Mouse (Mus musculus) heart, adult 18-20 months (tissue): ENCODE data around the gene Gfpt2. TPM values are rescaled to one million over a fixed set of nuclear protein-coding genes. Genes with fewer than 3 reads are reported as not detected.
"Not testable (repeated sequence)": the region's sequence is repeated elsewhere in the genome, so short reads cannot be mapped to it uniquely, and the experiment has no call there.

Experiments used
- DNase-seq, 2 experiments: peaks; one replicate each; pipeline ENCODE4 v3.0.0; 2021 to 2022; ENCODE audit warnings: mixed read lengths in 1 of 2
- total RNA-seq, 2 experiments: library from RNA; stranded (reverse); gene quantifications; 2 replicates each; pipeline ENCODE4 v1.2.3; 2021

Gfpt2 gene
- total RNA-seq, 2 experiments from 2014 or later, result 8.7 to 9.3 TPM

GRCm38 (mm10) chr11:49793131-49793530 lies 847 bp upstream of the Gfpt2 start:
- peak; percentile 64 to 73 for DNase-seq

GRCm38 (mm10) chr11:49794342-49795144 lies 565 bp downstream of the Gfpt2 start:
- DNase-seq, result peak; percentile 61 to 64

DNA sequence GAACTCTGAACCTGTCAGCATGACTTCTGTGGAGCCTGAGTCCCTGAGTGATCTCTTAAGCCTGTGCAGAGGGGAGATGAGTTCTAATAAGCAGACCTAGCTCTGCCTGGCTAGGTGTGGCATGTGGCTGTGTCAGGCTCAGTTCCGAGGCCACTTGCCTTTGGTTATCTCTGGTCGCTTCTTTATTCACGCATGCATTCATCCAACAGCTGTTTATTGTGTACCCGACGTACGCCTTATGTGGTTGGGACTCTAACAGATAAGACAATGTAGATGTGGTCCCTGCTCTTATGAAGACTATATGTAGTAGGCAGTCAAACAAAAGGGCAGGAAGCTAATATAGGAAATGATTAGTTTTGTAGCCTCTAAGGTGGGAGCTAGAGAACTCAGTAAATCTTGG lies 5.0 kb downstream of the Gfpt2 start:
- no peak for DNase-seq

DNA sequence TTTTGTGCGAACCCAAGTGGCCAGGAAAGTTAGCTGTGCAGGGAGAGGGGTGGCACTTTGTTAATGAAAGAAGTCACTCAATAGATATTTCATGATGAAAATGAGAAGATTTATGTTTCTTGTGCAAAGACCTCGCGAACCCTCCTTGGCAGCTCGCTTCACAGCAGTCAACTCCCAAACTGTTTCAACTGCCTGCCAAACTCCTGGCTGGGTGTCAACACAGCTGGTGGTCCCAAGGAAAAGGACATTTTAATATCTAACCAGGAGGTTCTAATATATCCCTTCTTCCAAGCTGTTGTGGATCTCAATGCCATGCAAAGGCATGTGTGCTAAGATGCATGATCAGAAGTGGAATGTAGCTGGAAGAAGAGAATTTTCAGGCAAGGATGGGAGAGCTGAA lies 7.5 kb downstream of the Gfpt2 start:
- DNase-seq, result no peak

GRCm38 (mm10) chr11:49803801-49804200 lies 9.8 kb downstream of the Gfpt2 start:
- no peak for DNase-seq

- DNase-seq, result no peak
Measured at GRCm38 (mm10) chr11:49806218-49806617, 12.2 kb downstream of the Gfpt2 start.

- no peak for DNase-seq
Measured at GRCm38 (mm10) chr11:49808946-49809345, 15.0 kb downstream of the Gfpt2 start.

DNA sequence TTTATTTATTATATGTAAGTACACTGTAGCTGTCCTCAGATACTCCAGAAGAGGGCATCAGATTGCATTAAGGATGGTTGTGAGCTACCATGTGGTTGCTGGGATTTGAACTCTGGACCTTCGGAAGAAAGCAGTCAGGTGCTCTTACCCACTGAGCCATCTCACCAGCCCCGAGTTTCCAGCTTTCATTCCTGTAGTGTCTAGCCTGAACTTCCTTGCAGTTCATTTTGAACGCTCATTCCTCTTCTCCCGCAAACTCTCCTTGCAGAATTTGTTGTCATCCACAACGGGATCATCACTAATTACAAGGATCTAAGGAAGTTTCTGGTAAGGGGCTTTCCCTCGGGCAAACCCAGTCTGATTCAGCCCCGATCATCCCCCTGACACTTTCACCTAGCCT lies 16.7 kb downstream of the Gfpt2 start:
- DNase-seq, result not testable (repeated sequence)

DNA sequence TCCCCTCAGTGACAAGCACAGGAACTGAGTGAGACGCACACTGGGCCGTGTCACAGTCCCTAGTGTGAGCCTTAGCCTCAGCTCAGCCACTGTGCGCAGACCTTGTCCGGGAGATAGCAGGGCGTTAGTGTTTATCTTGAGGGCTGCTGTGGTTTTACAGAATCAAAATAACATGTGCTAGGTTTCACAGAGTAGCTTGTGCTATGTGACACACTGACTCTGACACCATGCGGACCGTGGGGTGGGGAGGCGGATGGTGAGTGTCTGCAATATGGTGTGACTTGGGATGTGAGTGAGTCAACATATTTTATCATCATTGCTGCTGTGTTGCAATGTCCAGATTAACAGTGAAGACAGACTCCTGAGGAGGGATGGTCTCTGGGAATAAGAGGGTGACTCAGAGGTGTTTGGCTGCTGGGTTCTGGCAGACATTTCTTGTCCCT lies 17.1 kb downstream of the Gfpt2 start:
- peak; percentile 60 to 86 for DNase-seq

GRCm38 (mm10) chr11:49811879-49812278 lies 17.9 kb downstream of the Gfpt2 start:
- DNase-seq, result no peak

DNA sequence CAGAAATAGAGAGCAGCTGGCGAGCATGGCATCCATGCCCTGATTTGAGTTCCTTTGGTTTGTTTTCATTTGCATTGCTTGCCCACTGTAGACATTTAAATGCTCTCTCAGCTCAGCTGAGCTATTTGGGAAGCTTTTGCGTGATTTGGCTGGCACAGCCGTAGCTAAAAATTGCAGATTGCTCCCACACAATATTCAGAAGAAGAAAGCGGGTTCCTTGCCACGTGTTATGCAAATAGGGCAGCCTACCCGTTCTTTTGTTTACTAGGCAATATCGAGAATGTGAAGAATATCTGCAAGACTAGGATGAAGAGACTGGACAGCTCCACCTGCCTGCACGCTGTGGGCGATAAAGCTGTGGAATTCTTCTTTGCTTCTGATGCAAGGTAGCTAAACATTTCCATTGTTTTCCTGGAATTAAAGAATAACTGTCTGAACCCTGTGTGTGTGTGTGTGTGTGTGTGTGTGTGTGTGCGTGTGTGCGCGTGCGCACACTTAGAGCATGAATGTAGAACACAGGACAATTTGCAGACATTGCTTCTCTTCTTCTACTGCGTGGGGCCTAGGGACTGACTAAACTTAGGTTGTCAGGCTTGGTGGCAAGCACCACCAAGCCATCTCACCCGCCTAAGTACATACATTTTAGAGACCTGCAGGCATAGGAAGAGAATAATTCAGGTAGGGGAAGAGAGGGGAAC lies 25.0 kb downstream of the Gfpt2 start:
- no peak for DNase-seq

- no peak for DNase-seq
Measured at GRCm38 (mm10) chr11:49819676-49820075, 25.7 kb downstream of the Gfpt2 start.

GRCm38 (mm10) chr11:49820928-49821327 lies 26.9 kb downstream of the Gfpt2 start:
- DNase-seq, result no peak

- no peak for DNase-seq
Measured at GRCm38 (mm10) chr11:49821546-49821945, 27.6 kb downstream of the Gfpt2 start.

DNA sequence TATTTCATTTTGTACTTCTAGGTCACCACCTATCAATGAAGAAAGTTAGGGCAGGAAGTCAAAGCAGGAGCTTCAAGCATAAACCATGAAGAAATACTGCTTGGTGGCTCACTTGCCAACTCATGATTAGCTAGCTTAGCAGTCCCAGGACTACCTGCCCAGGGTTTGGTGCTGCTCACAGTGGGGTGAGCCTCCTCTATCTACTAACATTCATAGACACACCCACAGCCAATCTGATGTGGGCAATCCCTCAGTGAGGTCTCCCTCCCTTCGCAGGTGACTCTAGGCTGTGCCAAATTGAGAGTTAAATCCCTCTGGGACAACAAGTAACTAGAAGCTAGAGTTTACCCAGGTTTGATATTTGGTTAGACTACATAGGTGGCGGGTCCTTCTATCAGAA lies 28.4 kb downstream of the Gfpt2 start:
- no peak for DNase-seq

DNA sequence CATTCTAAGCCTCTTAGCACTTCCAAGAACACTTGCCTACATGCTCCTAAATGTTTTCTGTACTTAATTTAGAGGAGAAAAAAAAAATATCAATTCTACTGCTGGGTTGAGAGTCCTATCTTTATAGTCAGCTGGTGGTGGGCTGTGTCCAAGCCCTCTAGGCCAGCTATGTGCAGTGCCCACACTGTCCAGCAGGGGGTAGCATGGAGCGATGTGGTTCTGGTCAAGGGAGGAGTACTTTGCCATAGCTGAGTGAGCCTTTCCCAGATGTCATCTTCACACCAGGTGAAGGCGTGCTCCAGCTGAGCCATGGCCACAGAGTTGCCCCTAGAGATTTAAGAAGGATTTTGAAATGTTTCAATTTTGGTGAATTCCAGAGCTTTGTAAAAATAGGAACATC lies 30.9 kb downstream of the Gfpt2 start:
- peak; percentile 65 to 91 for DNase-seq

DNA sequence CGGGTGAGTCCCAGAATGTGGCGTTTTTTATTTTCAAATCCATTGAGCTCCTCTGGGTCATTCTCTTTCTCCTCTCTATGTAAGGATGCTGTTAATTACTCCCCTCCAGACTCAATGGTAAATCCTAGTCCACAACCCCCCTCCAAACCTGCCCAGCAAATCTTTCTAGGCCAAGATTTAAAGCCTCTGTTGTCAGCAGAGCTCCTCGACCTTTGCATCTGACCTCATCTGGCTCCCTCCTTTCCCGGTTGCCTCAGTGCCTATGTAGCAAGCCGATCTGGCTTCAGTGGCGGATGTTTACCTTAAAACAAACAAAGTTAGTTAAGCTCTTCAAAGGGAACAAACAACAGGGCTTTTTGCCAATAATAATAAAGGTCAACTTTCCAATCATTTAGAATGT lies 33.3 kb downstream of the Gfpt2 start:
- DNase-seq, result no peak

DNA sequence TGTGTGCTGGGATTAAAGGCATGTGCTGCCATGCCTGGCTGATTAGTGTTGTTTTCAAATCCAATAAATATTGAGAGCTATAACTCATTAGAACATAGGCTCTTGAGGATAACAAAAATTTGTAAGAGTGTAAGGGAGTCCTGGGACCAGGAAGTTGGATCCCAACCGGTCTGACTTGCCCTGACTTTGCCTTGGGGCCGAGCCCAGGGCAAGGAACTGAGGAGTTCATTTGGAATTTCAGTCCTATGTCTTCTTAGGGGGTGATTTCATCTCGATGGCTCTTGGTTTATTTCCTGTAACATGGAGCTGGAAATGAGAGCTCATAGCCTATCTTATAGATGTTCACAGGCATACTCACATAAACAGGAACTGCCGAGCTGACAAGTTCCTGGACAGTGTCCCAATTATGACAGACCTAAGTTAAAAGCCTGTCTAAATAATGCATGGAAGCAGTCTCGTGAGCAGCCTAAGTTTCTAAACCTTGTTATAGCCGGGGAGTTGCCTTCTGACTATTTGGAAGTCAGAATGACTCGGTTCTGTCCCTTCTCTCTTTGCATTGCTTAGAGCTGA lies 35.3 kb downstream of the Gfpt2 start:
- DNase-seq, result no peak

GRCm38 (mm10) chr11:49831980-49832379 lies 38.0 kb downstream of the Gfpt2 start:
- DNase-seq, result peak in 1 of 2 experiments; percentile 26

DNA sequence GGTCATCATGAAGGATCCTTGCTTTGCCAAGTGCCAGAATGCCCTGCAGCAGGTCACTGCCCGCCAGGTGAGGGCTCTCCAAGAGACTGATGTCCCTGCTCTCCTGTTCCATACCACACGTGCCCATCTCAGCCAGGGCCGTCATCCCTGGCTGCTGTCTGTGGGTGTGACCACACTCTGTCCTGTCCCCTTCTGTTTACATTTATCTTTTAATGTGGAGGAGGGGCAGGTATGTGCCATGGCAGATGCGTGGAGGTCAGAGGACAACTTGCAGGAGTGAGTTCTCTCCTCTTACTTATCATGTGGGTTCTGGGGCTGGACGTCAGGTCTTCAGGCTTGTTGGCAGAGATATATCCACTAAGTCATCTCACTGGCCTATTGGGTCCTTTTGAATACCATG lies 39.0 kb downstream of the Gfpt2 start:
- DNase-seq, result no peak

DNA sequence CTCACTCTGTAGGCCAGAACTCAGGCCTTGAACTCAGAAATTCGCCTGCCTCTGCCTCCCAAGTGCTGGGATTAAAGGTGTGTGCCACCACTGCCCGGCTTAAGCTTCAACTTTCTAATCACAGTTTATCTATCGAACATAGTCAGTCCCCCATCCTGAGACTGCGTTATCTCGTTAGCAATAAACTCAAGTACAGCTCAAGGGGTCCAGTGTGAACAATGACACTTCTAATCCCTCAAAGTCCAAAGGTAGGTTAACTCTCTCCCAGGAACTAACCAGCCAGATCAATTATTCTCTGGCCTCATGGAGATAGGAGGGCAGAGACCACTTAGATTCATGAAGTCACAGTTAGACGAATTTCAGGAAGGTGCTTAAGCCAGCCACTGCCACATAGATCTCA lies 40.3 kb downstream of the Gfpt2 start:
- no peak for DNase-seq

GRCm38 (mm10) chr11:49835257-49835956 lies 41.4 kb downstream of the Gfpt2 start:
- no peak for DNase-seq
